Comparison of ENCODE assay signal across 8 mouse cellular contexts in genomic region chr8:81014789-81015699, GRCm38 (mm10). TPM values are rescaled to one million over a fixed set of nuclear protein-coding genes. Genes with fewer than 3 reads are reported as not detected.
DNase-seq lines count a peak whose midpoint lies in the region; ATAC-seq and TF ChIP-seq lines count a peak whose summit lies in the region.

Usp38 (minus strand) TSS chr8:81014928.

- no peaks in the 10 kb centered on the region for H3K36me3 ChIP-seq in ES-E14 (ENCODE audit: control insufficient read depth, insufficient read depth, low read length, poor library complexity, severe bottlenecking)
- H3K36me3 ChIP-seq in forebrain, embryonic 15.5 days = peaks cover 2% of the 10 kb centered on the region; the same call in 1 of the 2 replicates

- peak; percentile 97 for TF ChIP-seq POLR2A in lung, adult 2 months (IDR thresholded peaks at IDR 0.05; ENCODE audit: borderline replicate concordance, extremely low read depth, low read depth, low read length)

- 3% methylated on average over 56 of the region's 57 CpGs for WGBS in forebrain, embryonic 15.5 days
- WGBS in lung, adult 2 months = 2% methylated on average over 57 of the region's 57 CpGs

- peaks cover 2 to 9% of the 10 kb centered on the region in 2 experiments; a peak in 3 of 4 replicates for H3K4me1 ChIP-seq in ES-E14 (ENCODE audit: control insufficient read depth in 2 of 2, insufficient read depth in 2 of 2, low read length in 2 of 2, poor library complexity in 1 of 2)
- H3K4me1 ChIP-seq in forebrain, embryonic 15.5 days = peaks cover 42% of the 10 kb centered on the region
- H3K4me1 ChIP-seq in lung, adult 2 months (ENCODE audit: control insufficient read depth, insufficient read depth, low read length) = peaks cover 6% of the 10 kb centered on the region

- peak; percentile 98 for DNase-seq in ES-E14 (ENCODE audit: low read depth, low spot score)
- peak; percentile 99 for DNase-seq in cerebellum, adult 11-12 months
- peak; percentile 95 for DNase-seq in heart, postnatal 25 days (ENCODE audit: low spot score)
- DNase-seq in layer of hippocampus, adult 18-20 months (ENCODE audit: low spot score in 2 of 2) = peak; percentile 98 to 100
- DNase-seq in lung, adult 2 months = peak; percentile 98
- peak; percentile 97 to 98 for DNase-seq in thymus, adult 18-20 months

- TF ChIP-seq CTCF in lung, adult 2 months (IDR thresholded peaks at IDR 0.05; ENCODE audit: insufficient read depth, low read length) = no peak

- ATAC-seq in forebrain, embryonic 15.5 days (replicated peaks) = peak; percentile 99
- peak; percentile 86 for ATAC-seq in neutrophil, adult 5-6 weeks (ENCODE audit: extremely low read depth, insufficient number of reproducible peaks, low FRiP score, poor library complexity, severe bottlenecking)

- peak within 1 kb of the TSS; percentile 83 to 98 for H3K4me3 ChIP-seq in ES-E14 (ENCODE audit: insufficient read depth in 1 of 2, low read depth in 1 of 2, low read length in 2 of 2, poor library complexity in 1 of 2, severe bottlenecking in 1 of 2)
- H3K4me3 ChIP-seq in forebrain, embryonic 15.5 days = peak within 1 kb of the TSS; percentile 70
- peak within 1 kb of the TSS; percentile 72 for H3K4me3 ChIP-seq in lung, adult 2 months (replicated peaks; ENCODE audit: extremely low read depth, low read depth, low read length)

- peak within 1 kb of the TSS; percentile 83 for H3K9ac ChIP-seq in ES-E14 (ENCODE audit: insufficient read depth, low read depth, low read length, poor library complexity, severe bottlenecking)
- peak within 1 kb of the TSS; percentile 70 for H3K9ac ChIP-seq in forebrain, embryonic 15.5 days (replicated peaks)

- H3K9me3 ChIP-seq in ES-E14 (ENCODE audit: control insufficient read depth, insufficient read depth, low read depth, low read length) = no peaks in the 10 kb centered on the region
- no peaks in the 10 kb centered on the region for H3K9me3 ChIP-seq in forebrain, embryonic 15.5 days

- intact Hi-C loops in heart, postnatal 25 days (cut with DNase I) = loop anchor here (5.0 to 10.0 kb wide), 2 partner anchors 523 to 1300 kb away; partner anchors contain the start of genes Abce1, Anapc10 and Gypa

- H3K4me2 ChIP-seq in forebrain, embryonic 15.5 days (replicated peaks) = peak within 1 kb of the TSS; percentile 88

- H3K27ac ChIP-seq in ES-E14 (ENCODE audit: insufficient read depth, low read depth, low read length, poor library complexity, severe bottlenecking) = peak within 1 kb of the TSS; percentile 83
- peak within 1 kb of the TSS; percentile 88 for H3K27ac ChIP-seq in forebrain, embryonic 15.5 days (replicated peaks)

- in situ Hi-C loops in ES-E14 (cut with MboI; ENCODE audit: low sequenced_read_pairs in 2 of 2, unreplicated experiment in 2 of 2) = no loop called here

- no peaks in the 10 kb centered on the region for H3K27me3 ChIP-seq in forebrain, embryonic 15.5 days

TF ChIP-seq in ES-E14, 5 proteins besides CTCF, POLR2A, EP300 and RAD21:
- no peak for TF ChIP-seq CHD2 (IDR thresholded peaks at IDR 0.05; ENCODE audit: low read depth, low read length)
- TF ChIP-seq HCFC1 (IDR thresholded peaks at IDR 0.05; ENCODE audit: borderline replicate concordance, insufficient read depth, low read length) = peak; percentile 41; the same call in 1 of the 2 replicates

RNA-seq across cellular contexts. Expression of gene Usp38, which starts in this region (rescaled TPM):
- total RNA-seq in ES-E14 (2012; rRNA removed) = 22.8 and 30.1 TPM in 2 replicates
- 21.7 and 23.1 TPM in 2 replicates for polyA plus RNA-seq in forebrain, embryonic 15.5 days (2015; fragmentation: Nextera tagmentation; extraction: Ambion mirVana)
- total RNA-seq in heart, postnatal 25 days (2021) = 10 to 100 TPM; 17.2 to 18.3 TPM
- total RNA-seq in layer of hippocampus, adult 18-20 months (2021) = 10 to 100 TPM; 23.4 to 23.5 TPM
- 8.1 and 8.8 TPM in 2 replicates for polyA plus RNA-seq in lung, adult 2 months (2012; rRNA removed)
- 54.6 and 55.4 TPM in 2 replicates for total RNA-seq in neutrophil, adult 5-6 weeks (2017)

Comparison
In these comparisons a context has a peak if more than half of its experiments do, and no peak if none do; other contexts are left out.
1. Peak in every context shown above with its lines: DNase-seq, ATAC-seq, H3K4me3 ChIP-seq and H3K27ac ChIP-seq.